Mouse (Mus musculus): ENCODE measurements around the gene Atg10. TPM values are rescaled to one million over a fixed set of nuclear protein-coding genes. Genes with fewer than 3 reads are reported as not detected.
"Not testable (repeated sequence)": the region's sequence is repeated elsewhere in the genome, so short reads cannot be mapped to it uniquely, and the experiment has no call there.

The Atg10 gene
- 21.5 TPM for polyA plus RNA-seq (2021)

DNA sequence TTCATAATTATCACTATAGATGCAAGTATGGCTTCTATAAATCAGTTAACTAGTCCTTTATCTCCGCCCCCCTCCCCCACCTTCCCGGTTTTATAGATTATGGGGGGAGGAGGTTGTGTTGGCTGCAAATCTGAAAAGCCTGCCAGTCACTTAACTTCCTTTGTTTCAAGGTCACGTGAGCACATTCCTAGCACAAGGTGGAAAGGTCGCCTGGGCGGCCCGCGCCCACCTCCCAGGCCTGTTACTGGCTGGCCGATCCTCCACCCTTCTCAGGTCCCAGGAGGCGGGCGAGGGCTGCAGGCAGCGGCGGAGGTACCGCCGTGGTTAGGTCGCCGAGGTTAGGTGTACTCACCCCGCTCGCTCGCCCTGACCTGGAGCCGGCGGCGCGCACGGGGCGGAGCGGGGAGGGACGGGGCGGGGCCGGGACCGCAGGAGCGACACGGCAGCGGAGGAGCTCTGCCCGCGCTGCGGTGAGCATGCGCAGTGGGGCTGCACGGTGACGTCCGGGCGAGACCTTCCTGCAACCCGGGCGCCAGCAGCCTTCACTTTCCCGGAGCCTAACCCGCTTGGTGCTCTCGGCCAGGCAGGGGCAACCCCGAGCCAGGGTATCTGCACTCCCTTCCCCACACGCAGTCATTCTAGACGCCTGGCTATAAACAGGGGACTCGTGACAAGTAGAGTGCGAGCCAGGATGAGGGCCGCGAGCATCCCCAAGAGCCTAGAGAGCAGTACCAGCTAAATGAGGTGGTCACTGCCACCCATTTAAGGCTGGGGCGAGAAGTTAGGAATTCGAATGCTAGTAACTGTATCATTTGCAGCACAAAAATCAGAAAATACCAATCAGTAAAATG lies at the start of gene Atg10:
Gene Atg10, minus strand, starts transcription at position 382 of the 851 bp plus-strand sequence.
- peak; percentile 7 for TF ChIP-seq CTCF (IDR thresholded peaks at IDR 0.05)
- ATAC-seq (peak; percentile 85), DNase-seq (ENCODE audit: low read depth, low spot score) (peak; percentile 63)
- ChIA-PET POLR2A (interaction anchor here (0.9 to 1.6 kb wide), 4 partner anchors 87 to 183 kb away, joined by 3 to 5 read pairs (median 4); no protein-coding TSS in a partner anchor), CTCF (interaction anchor here (1.1 to 1.3 kb wide), 2 partner anchors 10 to 82 kb away, joined by 3 to 4 read pairs; no protein-coding TSS in a partner anchor)
- no peaks in the 10 kb centered on the region for H3K27me3 ChIP-seq
- in situ Hi-C loops (cut with MboI; ENCODE audit: low pct_unique_long_range_greater_than_20kb), result loop anchor here (25.0 kb wide), 1 partner anchor 413 kb away; no protein-coding TSS in a partner anchor

DNA sequence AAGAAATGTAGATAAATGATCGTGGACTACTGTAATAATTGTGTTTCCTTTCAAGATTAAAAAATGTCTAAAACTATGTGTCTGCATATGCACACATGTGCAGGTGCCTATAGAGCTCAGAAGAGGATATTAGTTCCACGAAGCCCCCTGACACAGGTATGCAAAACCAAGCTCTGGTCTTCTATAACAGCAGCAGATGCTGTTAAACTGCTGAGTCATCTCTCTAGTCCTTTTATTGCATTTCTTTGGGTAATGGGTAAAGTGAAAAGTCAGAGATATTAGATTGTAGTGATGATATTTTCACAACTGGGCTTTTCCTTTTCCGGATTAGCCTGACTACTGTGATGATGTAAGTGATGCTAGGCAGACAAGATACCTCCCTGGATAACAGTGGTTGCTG lies 28.6 kb upstream of the Atg10 start:
- POLR2A ChIA-PET, result no interaction called here
- H3K27me3 ChIP-seq, result no peaks in the 10 kb centered on the region
- DNase-seq (ENCODE audit: low read depth, low spot score), result no peak

DNA sequence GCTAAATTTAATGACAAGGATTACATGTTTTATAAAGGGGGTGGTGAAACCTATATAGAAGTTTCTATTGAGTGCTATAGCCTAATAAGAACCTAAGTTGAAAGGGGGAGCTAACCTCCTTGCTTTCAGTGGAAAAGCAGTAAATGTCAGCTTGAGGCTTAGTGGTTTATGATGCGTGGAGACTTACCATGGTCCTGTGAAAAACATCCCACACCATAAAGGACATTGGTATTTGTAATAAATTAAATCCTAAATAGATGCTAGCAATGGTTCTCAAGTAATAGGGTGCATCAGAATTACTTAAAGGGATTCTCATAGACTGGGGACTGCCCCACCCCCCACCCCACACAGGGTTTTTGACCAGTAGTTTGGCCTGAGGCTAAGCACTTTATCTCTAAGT lies 27.9 kb upstream of the Atg10 start:
- DNase-seq (ENCODE audit: low read depth, low spot score) (no peak), ATAC-seq (peak; percentile 67)
- in situ Hi-C loops (cut with MboI; ENCODE audit: low pct_unique_long_range_greater_than_20kb), result no loop called here
- CTCF ChIA-PET, result interaction anchor here (1.0 kb wide), 1 partner anchor 20 kb away, joined by 3 read pairs; no protein-coding TSS in a partner anchor
- POLR2A ChIA-PET, result no interaction called here
- TF ChIP-seq CTCF (IDR thresholded peaks at IDR 0.05), result no peak
- H3K27me3 ChIP-seq, result no peaks in the 10 kb centered on the region

More for the DNA sequence above, 28.6 kb upstream of the Atg10 start:
- in situ Hi-C loops (cut with MboI; ENCODE audit: low pct_unique_long_range_greater_than_20kb), result no loop called here
- CTCF ChIA-PET, result no interaction called here
- ATAC-seq, result no peak
- TF ChIP-seq CTCF (IDR thresholded peaks at IDR 0.05), result no peak

DNA sequence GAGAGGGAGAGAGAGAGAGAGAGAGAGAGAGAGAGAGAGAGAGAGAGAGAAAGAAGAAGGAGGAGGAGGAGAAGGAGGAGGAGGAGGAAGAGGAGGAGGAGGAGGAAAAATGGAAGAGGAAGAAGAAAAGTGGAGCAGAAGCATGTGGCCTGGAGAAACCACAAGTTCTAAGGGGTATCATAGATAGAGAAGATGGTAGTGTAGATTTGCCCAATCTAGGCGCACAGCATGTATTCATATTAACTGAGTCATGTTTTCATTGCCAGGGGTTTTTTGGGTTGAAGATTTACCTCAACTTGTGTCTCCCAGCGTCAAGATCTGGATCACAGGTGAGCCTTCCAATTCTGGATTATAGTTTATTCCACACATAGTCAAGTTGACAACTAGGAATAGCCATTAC lies 26.3 kb upstream of the Atg10 start:
- POLR2A ChIA-PET, result interaction anchor here (1.1 kb wide), 1 partner anchor 22 kb away, joined by 5 read pairs; no protein-coding TSS in a partner anchor
- CTCF ChIA-PET; DNase-seq (ENCODE audit: low read depth, low spot score); ATAC-seq; in situ Hi-C loops (cut with MboI; ENCODE audit: low pct_unique_long_range_greater_than_20kb); H3K27me3 ChIP-seq: not testable (repeated sequence)

DNA sequence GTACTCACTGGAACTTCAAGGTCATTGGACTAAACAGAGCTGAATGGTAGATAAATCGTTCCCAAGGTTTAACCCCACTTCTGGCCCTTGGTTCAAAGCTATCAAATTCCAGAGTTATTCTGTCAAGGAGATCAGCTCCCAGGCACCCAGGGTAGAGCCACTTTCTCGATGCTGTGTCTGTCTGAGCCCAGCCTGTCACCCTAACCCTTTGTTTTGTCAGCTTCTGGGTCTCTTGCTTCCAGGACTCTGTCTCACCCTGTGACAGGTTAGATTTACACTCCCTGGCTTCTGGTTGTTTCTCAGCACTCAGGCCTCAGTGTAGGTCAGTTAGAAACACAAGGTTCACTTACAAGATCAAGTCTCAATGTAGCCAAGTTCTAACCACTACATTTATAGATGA lies 22.7 kb upstream of the Atg10 start:
- TF ChIP-seq CTCF (IDR thresholded peaks at IDR 0.05), result no peak
- ATAC-seq (no peak), DNase-seq (ENCODE audit: low read depth, low spot score) (no peak)
- CTCF ChIA-PET, result no interaction called here
- in situ Hi-C loops (cut with MboI; ENCODE audit: low pct_unique_long_range_greater_than_20kb), result no loop called here
- H3K27me3 ChIP-seq, result no peaks in the 10 kb centered on the region
- POLR2A ChIA-PET, result no interaction called here

DNA sequence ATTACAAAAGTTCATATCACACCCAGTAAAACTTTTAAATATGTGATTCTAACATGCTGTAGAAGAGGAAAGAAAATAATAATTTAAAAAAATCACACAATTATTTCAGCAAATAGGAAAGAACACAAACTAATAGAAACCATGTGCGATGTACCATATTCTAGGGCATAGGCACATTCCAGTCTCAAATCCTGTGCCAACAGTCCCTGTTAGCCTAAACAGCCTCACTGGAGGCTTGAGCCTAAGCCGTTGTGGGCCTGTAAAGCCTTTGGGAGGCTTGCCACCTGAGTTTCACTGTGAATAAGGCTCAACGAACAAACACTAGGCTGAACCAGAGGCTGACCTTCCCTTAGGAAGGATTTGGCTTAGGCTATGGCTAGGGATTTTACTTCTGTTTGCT lies 14.2 kb upstream of the Atg10 start:
- DNase-seq (ENCODE audit: low read depth, low spot score), result no peak
- TF ChIP-seq CTCF (IDR thresholded peaks at IDR 0.05), result no peak
- CTCF ChIA-PET, result no interaction called here
- no peak for ATAC-seq
- POLR2A ChIA-PET, result no interaction called here
- in situ Hi-C loops (cut with MboI; ENCODE audit: low pct_unique_long_range_greater_than_20kb), result no loop called here
- H3K27me3 ChIP-seq, result no peaks in the 10 kb centered on the region

DNA sequence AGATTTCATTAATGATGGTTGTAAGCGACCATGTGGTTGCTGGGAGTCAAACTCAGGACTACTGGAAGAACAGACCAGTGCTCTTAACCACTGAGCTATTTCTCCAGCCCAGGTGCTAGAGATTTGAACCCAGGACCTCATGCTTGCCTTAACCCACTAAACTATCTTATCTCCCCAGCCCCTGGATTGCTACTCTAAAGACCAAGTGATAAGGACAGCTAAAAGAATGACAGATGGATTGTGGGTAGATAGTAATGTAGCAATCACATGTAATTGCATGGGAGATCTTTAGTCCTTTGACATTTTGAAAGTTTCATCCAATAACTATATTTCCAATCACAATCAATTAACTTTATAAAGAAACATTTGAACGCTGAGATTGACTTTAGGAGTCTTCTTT lies 13.1 kb upstream of the Atg10 start:
- no peak for ATAC-seq
- CTCF ChIA-PET, result no interaction called here
- in situ Hi-C loops (cut with MboI; ENCODE audit: low pct_unique_long_range_greater_than_20kb), result no loop called here
- no peak for TF ChIP-seq CTCF (IDR thresholded peaks at IDR 0.05)
- DNase-seq (ENCODE audit: low read depth, low spot score), result no peak
- H3K27me3 ChIP-seq, result no peaks in the 10 kb centered on the region
- POLR2A ChIA-PET, result no interaction called here

DNA sequence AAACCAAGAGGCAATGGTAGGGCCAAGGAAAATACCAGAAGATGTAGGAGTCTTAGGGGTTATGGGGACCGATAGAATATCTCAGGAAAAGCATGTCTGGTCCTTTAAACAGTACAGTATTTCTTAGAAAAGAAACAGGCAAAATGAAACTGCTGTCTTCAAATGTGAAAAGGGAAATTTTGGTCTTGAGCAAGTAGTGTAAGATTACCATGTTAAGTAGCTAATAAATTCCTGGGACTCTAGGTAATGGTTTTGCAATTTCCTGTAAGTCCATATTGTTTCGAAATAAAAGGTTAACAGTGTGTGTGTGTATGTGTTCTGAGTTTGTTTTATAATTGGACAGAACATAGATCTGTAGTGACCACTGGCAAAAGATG lies 658 bp upstream of the Atg10 start:
- in situ Hi-C loops (cut with MboI; ENCODE audit: low pct_unique_long_range_greater_than_20kb), result loop anchor here (25.0 kb wide), 1 partner anchor 413 kb away; no protein-coding TSS in a partner anchor
- ChIA-PET POLR2A (interaction anchor here (0.9 to 1.6 kb wide), 4 partner anchors 87 to 184 kb away, joined by 3 to 5 read pairs (median 4); no protein-coding TSS in a partner anchor), CTCF (interaction anchor here (1.1 kb wide), 1 partner anchor 81 kb away, joined by 3 read pairs; no protein-coding TSS in a partner anchor)
- peak; percentile 47 for DNase-seq (ENCODE audit: low read depth, low spot score)
- ATAC-seq, result peak; percentile 45
- no peaks in the 10 kb centered on the region for H3K27me3 ChIP-seq
- TF ChIP-seq CTCF (IDR thresholded peaks at IDR 0.05), result no peak

DNA sequence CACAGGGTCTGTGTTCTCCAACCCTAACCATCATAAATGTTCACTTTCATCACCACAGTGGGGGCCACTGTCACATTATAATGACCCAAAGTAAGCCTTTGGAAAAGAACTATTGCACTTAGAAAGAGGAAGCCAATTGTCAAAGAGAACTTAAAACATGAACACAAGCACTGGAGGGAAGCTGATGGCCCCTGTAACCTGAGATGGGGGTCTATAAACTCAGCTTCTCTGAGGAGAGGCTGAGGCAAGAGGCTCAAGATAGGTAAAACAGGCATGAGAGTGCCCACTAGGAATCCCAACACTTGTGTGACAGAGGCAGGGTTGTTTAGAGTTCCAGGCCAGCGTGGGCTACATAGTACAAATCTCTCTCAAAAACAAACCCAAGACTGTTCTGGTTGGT lies 705 bp downstream of the Atg10 start:
- POLR2A ChIA-PET, result interaction anchor here (0.5 to 1.4 kb wide), 3 partner anchors 14 to 243 kb away, joined by 3 to 5 read pairs (median 4); no protein-coding TSS in a partner anchor
- in situ Hi-C loops (cut with MboI; ENCODE audit: low pct_unique_long_range_greater_than_20kb), result loop anchor here (25.0 kb wide), 1 partner anchor 414 kb away; no protein-coding TSS in a partner anchor

DNA sequence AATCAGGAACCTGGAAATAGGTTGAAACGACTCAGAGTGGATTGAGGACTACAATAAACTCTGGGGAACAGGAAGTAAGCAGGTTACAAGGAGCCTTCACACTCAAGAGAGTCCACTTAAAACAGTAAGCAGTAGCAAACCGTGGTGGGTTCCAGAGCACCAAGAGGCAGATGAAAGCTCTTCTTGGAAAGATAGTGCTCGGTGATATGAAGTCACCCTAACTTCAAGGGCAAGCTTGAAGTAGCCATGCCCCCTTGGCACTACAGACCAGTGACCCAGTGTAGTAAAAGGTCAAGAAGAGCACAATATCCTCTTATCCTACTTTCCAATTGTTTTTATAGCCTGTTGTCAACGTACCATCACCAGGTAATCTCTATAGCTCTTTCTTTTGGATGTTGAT lies 2.1 kb downstream of the Atg10 start:
- CTCF ChIA-PET, result interaction anchor here (0.7 to 3.4 kb wide), 4 partner anchors 9 to 144 kb away, joined by 3 to 15 read pairs (median 3); no protein-coding TSS in a partner anchor
- no peak for ATAC-seq
- TF ChIP-seq CTCF (IDR thresholded peaks at IDR 0.05), result no peak
- in situ Hi-C loops (cut with MboI; ENCODE audit: low pct_unique_long_range_greater_than_20kb), result loop anchor here (25.0 kb wide), 1 partner anchor 416 kb away; no protein-coding TSS in a partner anchor
- no peak for DNase-seq (ENCODE audit: low read depth, low spot score)
- POLR2A ChIA-PET, result no interaction called here
- no peaks in the 10 kb centered on the region for H3K27me3 ChIP-seq

More for the DNA sequence above, 705 bp downstream of the Atg10 start:
- ATAC-seq (no peak), DNase-seq (ENCODE audit: low read depth, low spot score) (no peak)
- H3K27me3 ChIP-seq, result no peaks in the 10 kb centered on the region
- TF ChIP-seq CTCF (IDR thresholded peaks at IDR 0.05), result no peak
- CTCF ChIA-PET, result interaction anchor here (1.2 to 1.3 kb wide), 2 partner anchors 9 to 11 kb away, joined by 4 read pairs; no protein-coding TSS in a partner anchor

DNA sequence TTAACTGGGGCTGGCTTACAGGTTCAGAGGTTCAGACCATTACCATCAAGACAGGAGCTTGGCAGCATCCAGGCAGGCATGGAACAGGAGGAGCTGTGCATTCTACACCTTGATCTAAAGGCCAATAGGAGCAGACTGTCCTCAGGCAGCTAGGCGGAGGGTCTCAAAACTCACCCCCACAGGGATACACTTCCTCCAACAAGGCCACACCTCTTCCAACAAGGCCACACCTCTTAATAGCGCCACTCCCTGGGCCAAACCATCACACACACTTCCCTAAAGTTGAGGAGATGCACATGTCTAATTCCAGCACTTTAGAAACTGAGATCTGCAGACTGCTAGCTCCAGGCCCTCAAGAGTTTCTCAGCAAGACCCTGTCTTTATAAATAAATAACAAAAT lies 6.1 kb downstream of the Atg10 start:
- no peak for ATAC-seq
- no peak for TF ChIP-seq CTCF (IDR thresholded peaks at IDR 0.05)
- ChIA-PET CTCF (interaction anchor here (1.0 kb wide), 1 partner anchor 147 kb away, joined by 3 read pairs; no protein-coding TSS in a partner anchor), POLR2A (interaction anchor here (0.6 kb wide), 1 partner anchor 73 kb away, joined by 3 read pairs; no protein-coding TSS in a partner anchor)
- in situ Hi-C loops (cut with MboI; ENCODE audit: low pct_unique_long_range_greater_than_20kb), result loop anchor here (10.0 to 25.0 kb wide), 2 partner anchors 237 to 420 kb away; no protein-coding TSS in a partner anchor
- H3K27me3 ChIP-seq, result no peaks in the 10 kb centered on the region
- no peak for DNase-seq (ENCODE audit: low read depth, low spot score)

All from Patski (cell line).